Mouse (Mus musculus) thymus, postnatal 25 days (tissue): ENCODE measurements at regions not wholly inside any gene's neighbourhood (a gene's known extent, or its start where the extent isn't known, plus 50 kb on each side); places are given as distances from the start of the nearest gene placed in this dataset.

ENCODE experiments used
- DNase-seq: peaks from one replicate; pipeline ENCODE4 v3.0.0; 2022

- no peak for DNase-seq
Observed at GRCm38 (mm10) chr17:85821861-85822260, 133.8 kb upstream of the Six2 start.

- no peak for DNase-seq
Observed at GRCm38 (mm10) chr17:85818098-85818855, 130.2 kb upstream of the Six2 start.

GRCm38 (mm10) chr17:85816521-85816920 is 128.4 kb upstream of the Six2 start:
- no peak for DNase-seq

- no peak for DNase-seq
Observed at GRCm38 (mm10) chr17:85816056-85816455, 128.0 kb upstream of the Six2 start.

- no peak for DNase-seq
Observed at GRCm38 (mm10) chr17:85808580-85808979, 120.5 kb upstream of the Six2 start.

- no peak for DNase-seq
Observed at GRCm38 (mm10) chr17:85805726-85806359, 117.8 kb upstream of the Six2 start.

GRCm38 (mm10) chr17:85804631-85805030 is 116.6 kb upstream of the Six2 start:
- no peak for DNase-seq

- DNase-seq = no peak
Observed at GRCm38 (mm10) chr17:85801734-85802133, 113.7 kb upstream of the Six2 start.

GRCm38 (mm10) chr17:85801079-85801605 is 113.1 kb upstream of the Six2 start:
- no peak for DNase-seq

GRCm38 (mm10) chr17:85800357-85801078 is 112.4 kb upstream of the Six2 start:
- DNase-seq = no peak

- DNase-seq = no peak
Observed at GRCm38 (mm10) chr17:85799865-85800356, 111.8 kb upstream of the Six2 start.

GRCm38 (mm10) chr17:85799081-85799864 is 111.2 kb upstream of the Six2 start:
- DNase-seq = no peak

- no peak for DNase-seq
Observed at GRCm38 (mm10) chr17:85797755-85798154, 109.7 kb upstream of the Six2 start.

GRCm38 (mm10) chr17:85795820-85796219 is 107.7 kb upstream of the Six2 start:
- no peak for DNase-seq

- DNase-seq = no peak
Observed at GRCm38 (mm10) chr17:85785625-85786294, 97.7 kb upstream of the Six2 start.

GRCm38 (mm10) chr17:85780477-85780876 is 92.4 kb upstream of the Six2 start:
- DNase-seq = no peak

- no peak for DNase-seq
Observed at GRCm38 (mm10) chr17:85776876-85777275, 88.8 kb upstream of the Six2 start.

- no peak for DNase-seq
Observed at GRCm38 (mm10) chr17:85768341-85768740, 80.3 kb upstream of the Six2 start.

GRCm38 (mm10) chr17:85767201-85767862 is 79.3 kb upstream of the Six2 start:
- no peak for DNase-seq

- DNase-seq = no peak
Observed at GRCm38 (mm10) chr17:85766556-85766955, 78.5 kb upstream of the Six2 start.

GRCm38 (mm10) chr17:85758581-85759098 is 70.6 kb upstream of the Six2 start:
- no peak for DNase-seq
